Mouse (Mus musculus) Muller cell, postnatal 12 days (primary cell): Measurements from ENCODE around the gene Galnt7.

Experiments used
- DNase-seq: peaks from one replicate; pipeline ENCODE4 v3.0.0-alpha.2; 2015; ENCODE audit errors: inconsistent ontology term

Galnt7 gene

DNA sequence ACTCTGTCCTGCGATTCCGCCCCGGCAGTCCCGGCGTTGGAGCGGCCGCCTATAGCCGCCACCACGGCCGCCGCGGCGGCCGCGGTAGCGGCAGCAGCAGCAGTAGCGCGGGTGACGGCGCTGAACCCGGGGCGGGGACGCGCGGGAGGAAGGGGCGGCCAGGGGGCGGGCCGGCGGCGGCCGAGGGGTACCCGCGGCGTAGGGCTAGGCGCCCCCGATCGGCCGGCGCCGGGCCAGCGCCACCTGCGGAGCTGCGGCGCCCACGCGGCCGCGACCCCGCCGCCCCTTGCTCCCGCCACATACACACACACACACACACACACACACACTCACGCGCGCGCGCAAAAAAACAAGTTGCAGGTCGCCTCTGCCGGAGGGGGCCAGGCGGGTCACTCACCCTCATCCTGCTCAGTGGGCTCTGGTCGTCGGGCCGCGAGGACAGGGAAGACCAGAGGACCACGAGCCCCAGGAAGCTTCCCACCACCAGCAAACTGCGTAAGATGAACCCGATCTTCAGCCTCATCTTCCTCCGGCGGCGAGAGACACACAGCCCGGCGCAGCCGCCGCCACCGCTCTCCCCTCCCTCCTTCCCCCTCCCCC, at the start of gene Galnt7:
Galnt7 (minus strand) TSS at position 577 of the 600 bp plus-strand sequence.
- DNase-seq = peak; percentile 81

DNA sequence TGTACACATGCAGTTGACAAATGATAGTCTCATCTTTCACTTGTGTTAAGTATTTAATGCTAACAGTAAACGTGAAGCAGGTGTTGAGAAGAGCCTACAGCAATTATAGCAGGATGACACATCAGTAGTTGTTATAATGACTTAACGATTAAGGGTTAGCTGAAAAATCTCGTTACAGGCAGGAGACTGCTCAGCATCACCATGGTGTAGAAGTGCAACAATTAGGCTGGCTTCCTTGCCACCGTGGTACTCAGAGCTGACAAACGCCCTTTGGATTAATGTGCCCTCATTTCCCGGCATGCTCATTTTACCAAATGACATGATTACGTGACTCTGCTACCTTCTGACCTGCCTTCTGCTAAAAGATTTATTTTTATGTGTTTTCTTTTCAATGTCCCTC, 35.8 kb upstream of the Galnt7 start:
- no peak for DNase-seq

DNA sequence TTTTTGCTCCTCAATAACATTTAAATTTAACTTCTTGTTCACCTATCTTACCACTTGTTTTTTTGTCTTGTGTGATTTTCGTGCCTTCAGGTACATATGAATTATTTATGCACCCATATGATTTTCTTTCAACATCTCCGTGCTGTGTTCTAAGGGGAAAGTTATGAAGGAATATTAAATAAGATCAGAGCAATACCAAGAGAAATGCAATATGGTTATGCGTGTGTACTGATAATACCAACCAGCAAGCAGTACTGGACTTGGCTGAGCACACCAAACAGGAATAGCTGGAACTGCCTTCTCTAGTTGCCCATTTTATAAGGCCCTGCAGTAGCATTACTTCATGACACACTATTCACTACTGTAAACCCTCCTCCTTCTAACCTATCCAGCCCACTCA, 33.0 kb upstream of the Galnt7 start:
- DNase-seq = no peak

DNA sequence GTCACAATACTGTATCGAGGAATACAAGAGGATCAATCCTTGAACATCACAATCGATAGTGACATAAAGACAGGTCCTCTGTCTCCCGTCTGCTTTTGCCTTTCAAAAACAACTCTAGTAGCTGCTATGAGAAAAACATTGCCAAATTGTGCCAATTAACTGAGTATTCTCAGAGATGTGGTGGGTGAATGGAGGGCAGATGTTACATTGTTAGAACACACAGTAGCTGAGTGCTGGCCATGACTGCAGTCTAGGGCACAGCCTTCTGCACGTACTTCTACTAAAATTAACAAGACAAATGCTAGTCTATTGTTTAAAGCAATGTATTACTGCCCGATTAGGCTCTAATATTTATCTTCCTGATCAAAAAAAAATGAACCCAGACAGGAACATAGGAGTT, 27.2 kb upstream of the Galnt7 start:
- peak; percentile 9 for DNase-seq

DNA sequence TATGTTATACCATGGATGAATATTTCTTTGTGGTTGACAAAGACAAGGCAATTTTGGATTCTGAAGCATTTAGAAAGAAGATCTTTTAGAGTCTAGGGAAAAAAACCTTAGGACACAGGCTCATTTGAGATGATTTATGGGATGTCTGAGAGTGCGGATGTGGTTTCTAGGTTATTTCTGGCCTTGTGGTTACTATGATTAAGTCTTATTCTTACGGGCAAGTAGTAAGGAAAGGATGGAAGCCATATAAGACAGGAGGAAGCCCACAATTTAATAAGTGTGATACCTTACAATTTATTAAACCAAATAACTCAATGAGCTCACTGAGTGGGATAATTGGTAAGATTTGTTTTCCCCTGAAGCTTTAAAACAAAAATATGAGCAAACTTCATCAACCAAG, 11.3 kb upstream of the Galnt7 start:
- DNase-seq = no peak

DNA sequence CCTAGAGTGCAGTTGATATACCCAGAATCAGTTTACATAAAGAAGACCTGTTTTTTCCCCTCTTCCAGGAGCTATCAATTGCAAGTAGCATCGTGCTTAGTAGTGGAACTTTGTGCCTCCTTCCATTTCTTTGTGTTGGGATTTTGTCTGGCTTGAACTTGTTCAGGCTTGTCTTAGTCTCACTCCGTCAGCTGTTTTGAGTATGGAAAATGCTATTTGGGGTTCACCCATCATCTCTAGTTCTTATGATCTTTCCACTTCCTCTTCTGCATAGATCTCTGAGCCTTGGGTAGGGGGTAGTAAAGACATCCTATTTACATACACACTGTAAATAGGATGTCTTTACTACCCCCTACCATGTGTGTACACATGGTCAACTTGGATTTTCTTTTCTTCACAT, 7.2 kb upstream of the Galnt7 start:
- DNase-seq = no peak

DNA sequence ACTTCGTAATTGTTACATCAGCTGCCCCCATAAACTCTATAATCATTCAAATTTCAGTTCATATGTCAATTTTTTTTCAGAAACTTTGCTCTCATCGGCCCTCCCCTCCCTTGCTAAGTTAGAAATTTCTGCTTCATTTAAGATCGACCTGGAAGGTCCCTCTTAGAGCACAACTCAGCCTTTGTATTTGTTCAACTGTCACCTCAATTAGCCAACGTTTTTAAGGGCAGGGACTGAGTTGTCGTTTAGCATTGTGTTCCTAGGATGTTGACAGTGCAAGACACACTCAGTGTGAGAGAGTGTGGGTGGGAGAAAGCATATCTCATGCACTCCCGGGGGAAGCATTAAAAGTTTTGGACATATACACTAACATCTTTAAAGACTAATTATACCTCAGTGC, 3.6 kb upstream of the Galnt7 start:
- DNase-seq = peak; percentile 78

DNA sequence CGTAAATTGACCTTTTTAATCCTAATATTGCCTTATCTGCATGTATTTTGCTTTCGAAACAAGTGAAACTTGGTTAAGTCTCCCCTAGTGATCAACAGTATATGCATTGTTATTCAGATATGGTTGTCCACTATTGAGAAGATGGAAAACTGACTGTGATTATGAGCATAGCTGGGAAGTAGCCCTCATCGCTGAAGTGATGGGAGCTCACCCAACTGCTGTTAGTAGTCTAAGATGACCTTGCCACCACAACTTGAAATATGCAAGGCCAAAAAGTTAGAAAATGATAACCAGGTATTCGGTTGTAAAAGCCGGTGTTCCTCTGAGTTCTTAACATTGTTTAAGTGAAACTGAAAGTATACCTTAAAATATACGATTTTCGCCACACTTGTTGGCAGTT, 1.3 kb upstream of the Galnt7 start:
- no peak for DNase-seq

DNA sequence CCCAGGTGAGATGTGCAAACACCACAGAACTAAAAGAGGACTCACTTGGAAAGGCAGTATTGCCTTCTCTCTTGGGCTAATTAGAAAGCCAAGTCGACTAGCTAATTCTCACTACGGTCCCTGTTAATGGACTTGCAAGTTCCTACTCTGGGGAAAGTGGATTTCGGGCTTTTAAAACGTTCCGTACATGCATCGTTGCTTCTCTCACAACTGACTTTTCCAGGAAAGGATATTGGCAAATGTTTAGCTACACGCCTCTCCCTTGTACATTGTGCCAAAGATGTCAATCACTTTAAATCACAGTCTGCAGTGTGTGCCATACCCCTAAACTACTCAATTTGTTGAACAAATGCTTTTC, 915 bp upstream of the Galnt7 start:
- DNase-seq = no peak

DNA sequence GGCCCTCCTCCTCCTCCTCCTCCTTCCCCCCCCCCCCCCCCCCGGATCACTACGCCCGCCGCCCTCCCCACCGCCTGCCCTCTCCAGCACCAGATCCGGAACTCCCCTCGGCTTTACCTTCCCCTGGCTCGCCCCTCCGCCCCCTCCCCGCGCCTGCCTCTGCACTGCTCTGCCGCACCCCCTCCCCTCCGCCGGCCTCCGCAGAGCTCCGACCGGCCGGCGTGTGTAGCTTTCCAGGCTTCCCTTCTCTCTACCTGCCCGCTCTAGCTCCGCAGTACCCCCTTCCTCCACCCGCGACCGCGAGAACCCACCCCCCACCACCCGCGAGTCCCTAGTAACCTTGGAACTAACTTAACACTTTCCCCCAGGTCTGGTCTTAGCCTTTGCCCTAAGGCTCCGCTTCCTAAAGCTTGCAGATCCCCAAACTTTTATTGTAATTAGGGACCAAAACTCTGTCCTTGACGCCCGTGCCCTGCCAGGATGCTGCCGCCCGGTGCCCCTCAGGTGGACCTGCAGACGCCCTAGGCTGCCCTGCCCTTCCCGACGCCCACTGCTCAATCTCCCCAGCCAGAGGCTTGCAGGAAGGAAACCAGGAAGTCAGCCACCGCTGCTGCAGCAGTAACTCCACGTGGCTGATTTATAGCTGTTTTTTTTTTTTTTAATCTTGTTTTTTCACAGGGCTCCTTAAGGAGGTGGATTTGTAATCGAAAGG, 380 bp upstream of the Galnt7 start:
- peak; percentile 40 for DNase-seq

DNA sequence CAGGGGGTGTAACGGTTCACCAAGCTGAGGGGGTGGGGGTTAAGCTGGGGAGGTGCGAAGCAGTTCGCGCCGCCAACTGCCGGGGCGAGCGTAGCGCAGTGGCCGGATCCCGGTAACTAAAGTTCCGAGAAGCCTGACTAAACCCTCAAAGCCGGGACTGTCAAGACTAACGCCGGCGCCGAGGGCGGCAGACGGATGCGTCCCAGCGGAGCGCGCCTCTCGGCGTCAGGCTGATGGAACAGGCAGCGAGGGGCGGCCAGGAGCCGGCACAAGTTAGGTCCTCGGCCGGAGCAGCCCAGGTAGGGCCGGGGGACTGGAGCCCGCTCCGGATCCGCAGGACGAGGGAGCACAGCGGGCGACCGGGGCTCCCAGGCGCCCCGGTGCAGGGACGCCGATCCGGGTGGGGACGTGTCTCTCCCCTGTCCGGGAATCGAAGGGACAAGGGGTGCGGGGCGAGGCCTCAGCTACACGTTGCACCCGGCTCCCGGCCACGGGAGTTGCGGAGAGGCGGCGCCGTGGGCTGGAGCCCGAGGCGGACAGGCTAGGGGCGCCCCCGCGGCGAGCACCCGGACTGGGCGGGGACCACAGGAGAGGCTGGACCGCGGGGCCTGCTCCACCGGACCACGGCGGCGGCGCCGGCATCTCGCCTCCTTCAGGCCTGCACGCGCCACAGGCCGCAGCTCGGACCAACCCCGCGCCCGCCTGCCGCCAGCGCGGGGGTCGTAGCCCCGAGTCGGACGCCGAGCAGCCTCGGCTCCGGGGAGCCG, 960 bp downstream of the Galnt7 start:
- peak; percentile 88 for DNase-seq

DNA sequence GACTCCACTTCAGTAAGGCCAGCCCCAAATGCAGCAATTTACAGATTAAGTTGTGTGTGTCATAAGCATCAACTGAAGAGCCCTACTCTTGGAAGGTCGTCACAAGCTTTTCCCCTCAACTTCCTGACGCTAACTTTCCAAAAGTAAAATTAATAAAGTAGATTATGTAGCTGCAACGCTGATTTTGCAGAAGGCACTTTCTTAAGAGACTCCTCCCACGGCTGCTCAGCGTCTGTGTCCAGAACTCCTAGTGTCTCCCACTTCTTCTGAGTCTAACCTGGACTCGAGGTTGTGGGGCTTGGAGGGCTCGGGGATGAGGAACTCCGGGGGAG, 1.5 kb downstream of the Galnt7 start:
- DNase-seq = no peak

DNA sequence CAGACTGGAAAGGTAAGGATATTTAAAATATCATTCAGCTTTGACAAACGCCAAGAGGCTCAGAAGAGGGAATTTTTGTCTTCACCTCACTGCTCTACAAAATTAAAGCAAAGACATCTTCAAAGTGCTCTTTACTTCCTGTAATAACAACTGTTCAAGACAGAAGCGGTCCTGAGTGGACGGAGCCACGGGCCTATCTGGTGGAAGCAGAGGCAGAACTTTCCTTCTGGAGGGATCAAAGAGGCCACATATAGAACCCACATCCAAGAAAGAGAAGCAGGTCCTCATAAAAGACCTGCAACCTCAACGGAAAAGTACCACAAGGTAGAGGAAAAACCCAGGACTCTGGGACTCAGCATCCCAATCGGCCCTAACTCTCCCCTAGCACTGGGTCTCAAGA, 2.6 kb downstream of the Galnt7 start:
- DNase-seq = no peak

DNA sequence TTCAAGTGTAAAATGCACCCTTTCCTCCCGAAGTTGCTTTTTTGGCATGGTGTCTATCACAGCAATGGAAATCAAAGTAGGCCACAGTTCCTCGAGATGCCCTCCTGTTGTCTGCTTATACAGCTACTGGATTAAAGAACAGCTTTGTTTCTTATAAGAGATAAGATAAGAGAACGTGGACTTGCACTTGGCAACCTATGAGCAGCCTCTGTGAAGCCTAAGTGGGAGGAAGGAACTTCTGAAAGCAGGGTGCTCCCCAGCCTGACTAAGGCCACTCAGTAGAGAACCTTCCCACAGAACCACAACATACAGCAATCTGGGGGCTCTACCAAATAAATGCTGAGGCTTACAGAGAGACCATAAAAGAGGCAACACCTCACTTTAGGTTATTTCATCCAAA, 5.3 kb downstream of the Galnt7 start:
- no peak for DNase-seq

DNA sequence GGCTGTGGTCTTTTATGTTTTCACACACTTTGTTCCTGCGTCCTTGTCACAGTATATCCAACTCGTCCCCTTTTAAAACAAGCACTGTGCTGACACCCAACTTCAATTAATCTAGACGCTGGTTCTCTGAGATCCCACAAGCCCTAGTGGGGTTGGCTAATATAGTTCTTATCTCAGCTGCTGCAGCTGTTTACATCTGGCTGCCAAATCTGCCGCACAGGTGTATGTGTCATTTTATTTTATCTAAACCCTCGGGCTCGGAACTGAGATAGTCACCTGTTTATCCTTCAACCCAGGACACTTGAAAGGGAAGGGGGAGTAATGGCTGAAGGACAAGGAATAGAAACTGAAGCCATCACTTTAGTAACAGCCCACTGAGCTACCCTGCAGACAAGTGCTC, 8.6 kb downstream of the Galnt7 start:
- no peak for DNase-seq

DNA sequence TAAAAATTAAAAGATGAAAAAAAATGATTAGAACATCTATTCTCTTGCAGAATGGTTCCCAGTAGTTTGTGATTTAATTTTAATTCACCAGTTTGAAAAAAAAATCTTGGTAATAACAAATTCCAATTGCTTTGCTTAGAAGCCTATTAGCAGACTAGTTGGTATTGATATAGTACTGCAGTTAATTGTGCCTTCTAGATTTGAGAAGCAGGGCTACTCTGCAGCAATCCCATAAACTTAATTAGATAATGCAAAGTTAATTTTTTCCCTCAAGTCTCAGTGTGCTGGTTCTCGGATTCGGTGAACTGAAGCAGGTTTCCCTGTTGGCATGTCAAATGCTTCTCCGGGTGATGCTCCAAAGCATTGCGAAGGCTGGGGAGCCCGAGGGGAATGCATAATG, 10.1 kb downstream of the Galnt7 start:
- no peak for DNase-seq

DNA sequence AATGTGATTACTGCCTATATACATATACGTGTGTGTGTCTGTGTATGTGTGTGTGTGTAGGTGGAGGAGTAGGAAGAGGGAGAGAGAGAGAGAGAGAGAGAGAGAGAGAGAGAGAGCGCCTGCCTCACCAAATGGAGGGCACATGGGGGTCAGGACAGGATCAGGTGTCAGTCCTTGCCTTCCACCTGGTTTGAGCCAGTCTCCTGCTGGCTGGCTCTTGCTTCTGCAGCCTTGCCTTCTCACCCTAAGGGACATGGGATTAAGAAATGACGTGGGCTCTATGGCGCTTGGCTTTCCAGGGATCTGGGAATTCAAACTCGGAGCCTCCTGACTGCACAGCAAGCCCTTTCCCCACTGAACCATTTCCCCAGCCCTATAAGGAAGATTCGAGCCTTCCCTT, 13.9 kb downstream of the Galnt7 start:
- no peak for DNase-seq

DNA sequence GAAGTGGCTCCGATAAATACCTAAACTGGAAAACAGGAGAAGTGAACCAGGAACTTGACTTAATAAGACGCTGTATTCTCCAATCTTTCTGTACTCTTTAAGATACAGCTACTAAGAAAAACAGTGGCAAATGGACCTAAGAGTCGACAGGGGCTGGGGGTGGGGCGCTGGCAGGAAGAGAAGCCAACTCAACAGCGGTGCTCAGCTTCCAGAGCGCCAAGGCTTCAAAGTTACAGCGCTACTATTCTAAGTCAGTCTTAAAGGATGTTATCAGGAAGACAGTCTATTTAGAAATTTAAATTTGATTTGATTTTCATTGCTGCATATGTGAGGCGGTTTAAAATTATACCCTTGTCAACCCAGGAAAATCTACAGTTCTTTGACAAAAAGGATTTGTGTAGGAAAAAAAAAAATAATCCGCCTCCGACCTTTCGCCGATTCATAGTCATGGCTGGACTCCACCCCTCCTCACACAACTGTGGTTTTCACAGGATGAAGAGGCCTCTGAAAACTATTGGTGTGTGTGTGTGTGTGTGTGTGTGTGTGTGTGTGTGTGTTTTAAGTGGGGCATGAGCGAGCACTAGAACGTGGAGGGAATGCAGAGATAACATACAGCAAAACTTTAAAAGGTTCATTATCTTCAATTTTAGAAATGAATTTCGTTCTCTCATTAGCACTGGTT, 15.1 kb downstream of the Galnt7 start:
- no peak for DNase-seq

DNA sequence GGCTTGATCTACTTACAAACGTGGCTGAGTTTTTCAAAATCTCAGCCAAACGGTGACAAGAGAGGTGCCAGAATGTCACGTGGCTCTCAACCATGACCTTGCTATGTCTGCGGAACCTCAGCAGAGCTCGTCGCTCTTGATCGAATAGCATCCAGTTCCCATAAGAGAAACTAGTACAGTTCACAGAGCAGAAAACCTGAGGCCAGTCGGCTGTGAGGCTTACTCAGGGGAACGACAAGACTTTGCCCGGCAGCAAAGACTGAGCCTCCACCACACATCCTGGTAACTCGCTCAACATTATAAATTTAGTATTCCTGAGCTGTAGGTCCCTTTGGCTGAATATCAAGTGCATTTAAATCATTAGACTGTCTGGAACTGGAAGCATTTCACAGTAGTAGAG, 16.1 kb downstream of the Galnt7 start:
- DNase-seq = no peak

DNA sequence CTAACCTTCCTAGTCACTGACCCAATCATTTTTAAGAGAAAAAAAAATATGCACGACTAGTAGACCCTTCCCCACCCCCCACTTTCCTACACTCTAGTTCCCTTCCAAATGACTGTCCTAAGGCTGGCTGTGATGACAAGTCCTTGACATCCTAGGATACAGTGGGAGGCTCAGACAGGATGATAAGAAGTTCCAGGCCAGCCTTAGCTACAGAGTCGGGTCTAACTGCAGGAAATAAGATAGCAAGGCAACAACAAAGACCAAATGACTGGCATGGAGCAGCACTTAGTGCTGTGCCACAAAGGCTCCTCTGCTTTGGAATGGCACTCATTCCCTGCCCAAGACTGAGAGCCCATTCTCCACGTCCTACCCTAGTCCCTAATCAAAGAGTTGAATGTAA, 16.6 kb downstream of the Galnt7 start:
- DNase-seq = no peak

DNA sequence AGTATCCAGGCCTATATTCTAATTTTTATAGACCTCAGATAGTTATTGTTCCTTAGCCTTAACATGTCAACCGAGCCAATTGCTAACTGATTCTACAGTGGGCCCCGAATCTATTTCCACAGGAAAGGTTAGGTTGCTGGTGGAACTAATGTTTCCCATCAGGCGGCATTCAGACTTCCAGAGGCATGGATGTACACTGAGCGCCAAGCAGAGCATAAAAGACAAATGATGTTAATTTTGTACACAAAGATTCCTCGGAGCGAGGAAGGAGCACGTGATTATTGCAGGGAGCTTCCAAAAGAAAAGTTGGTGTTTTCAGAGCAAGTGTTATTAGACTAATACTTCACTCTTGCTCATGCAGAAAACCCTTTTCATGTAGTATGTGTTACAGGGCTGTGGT, 21.1 kb downstream of the Galnt7 start:
- DNase-seq = no peak

DNA sequence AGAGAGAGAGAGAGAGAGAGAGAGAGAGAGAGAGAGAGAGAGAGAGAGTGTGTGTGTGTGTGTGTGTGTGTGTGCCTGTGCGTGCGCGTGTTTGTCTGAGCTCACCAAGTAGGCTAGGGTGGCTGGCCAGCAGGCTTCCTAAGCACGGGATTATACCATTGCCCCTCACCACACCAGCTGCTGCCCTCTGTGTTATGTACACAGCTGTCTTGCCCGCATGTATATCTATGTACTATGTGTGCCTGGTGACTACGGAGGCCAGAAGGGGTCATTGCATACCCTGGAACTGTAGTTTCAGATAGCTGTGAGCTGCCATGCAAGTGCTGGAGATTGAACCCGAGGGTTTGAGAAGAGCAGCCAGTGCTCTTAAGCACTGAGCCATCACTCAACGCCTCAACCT, 22.7 kb downstream of the Galnt7 start:
- DNase-seq = no peak
